Mouse (Mus musculus) heart, embryonic 13.5 days (tissue): Measurements from ENCODE around the gene Rpl4. TPM values are rescaled to one million over a fixed set of nuclear protein-coding genes. Genes with fewer than 3 reads are reported as not detected.

Source experiments
- ATAC-seq: fragments of 200-750 bp; cut with Nextera tagmentation; 2 replicates; pipeline ENCODE4 v1.8.0; 2017; ENCODE audit warnings: moderate TSS enrichment; ENCODE audit not compliant: insufficient number of reproducible peaks, low FRiP score, low TSS enrichment; ENCODE audit errors: extremely low read depth
- H3K27ac ChIP-seq: fragments of 300-500 bp; sonication (generic); replicated peaks from 2 replicates; pipeline ENCODE4 v1.5.1; 2015; ENCODE audit warnings: moderate library complexity, mild to moderate bottlenecking, inconsistent platforms
- H3K27me3 ChIP-seq: fragments of 300-500 bp; sonication (generic); replicated peaks from 2 replicates; pipeline ENCODE4 v1.6.1; 2015; ENCODE audit warnings: mild to moderate bottlenecking, inconsistent platforms
- H3K36me3 ChIP-seq: fragments of 300-500 bp; sonication (generic); 2 replicates; pipeline ENCODE4 v1.6.1; 2015; ENCODE audit warnings: mild to moderate bottlenecking, inconsistent platforms
- H3K4me1 ChIP-seq: fragments of 300-500 bp; sonication (generic); 2 replicates; pipeline ENCODE4 v1.6.1; 2015; ENCODE audit warnings: inconsistent platforms
- H3K4me2 ChIP-seq: fragments of 300-500 bp; sonication (generic); 2 replicates; pipeline ENCODE4 v1.6.1; 2015; ENCODE audit warnings: inconsistent platforms, mild to moderate bottlenecking, moderate library complexity
- H3K4me3 ChIP-seq: fragments of 300-500 bp; sonication (generic); 2 replicates; pipeline ENCODE4 v1.5.1; 2015; ENCODE audit warnings: moderate library complexity, mild to moderate bottlenecking, inconsistent platforms
- H3K9ac ChIP-seq: fragments of 300-500 bp; sonication (generic); 2 replicates; pipeline ENCODE4 v1.6.1; 2015; ENCODE audit warnings: inconsistent platforms, mild to moderate bottlenecking, moderate library complexity
- H3K9me3 ChIP-seq: fragments of 300-500 bp; sonication (generic); 2 replicates; pipeline ENCODE4 v1.6.1; 2016; ENCODE audit warnings: inconsistent platforms
- WGBS: fragments of 180-500 bp; shearing (Covaris S2); methylation state at CpG from one replicate; pipeline ENCODE4 v1.1.7; 2015; ENCODE audit warnings: mixed read lengths; 5-methylcytosine and 5-hydroxymethylcytosine counted together
- microRNA-seq: library from miRNA; unstranded; fragments of <30 nt; microRNA quantifications from one replicate; pipeline ENCODE4, GENCODE M21; 2016
- polyA plus RNA-seq: library from polyadenylated mRNA; unstranded; fragments of >200 nt; fragmentation: Nextera tagmentation; extraction: Ambion mirVana; gene quantifications from 2 replicates; pipeline ENCODE4 v1.2.1, GENCODE M21; 2015

Gene Rpl4
- polyA plus RNA-seq, 1 experiment from 2014 or later = 707 TPM

GRCm38 (mm10) chr9:64219772-64220420, 46.7 kb downstream of the Rpl4 start:
- ATAC-seq = no peak
- Histone ChIP-seq H3K4me2 (no peak overlapping the region), H3K9me3 (no peaks in the 10 kb centered on the region), H3K9ac (no peak overlapping the region), H3K27ac (no peak overlapping the region), H3K27me3 (no peaks in the 10 kb centered on the region), H3K4me1 (peaks cover 26% of the 10 kb centered on the region), H3K36me3 (no peaks in the 10 kb centered on the region), H3K4me3 (no peak overlapping the region)
- 87% methylated on average over 10 of the region's 10 CpGs for WGBS

GRCm38 (mm10) chr9:64220603-64221002, 47.4 kb downstream of the Rpl4 start:
- H3K27ac ChIP-seq = no peak overlapping the region
- no peak for ATAC-seq
- H3K36me3 ChIP-seq = no peaks in the 10 kb centered on the region
- WGBS = 62% methylated on average over 1 of the region's 1 CpGs
- H3K4me1 ChIP-seq = peaks cover 29% of the 10 kb centered on the region
- H3K4me2 ChIP-seq = no peak overlapping the region
- no peaks in the 10 kb centered on the region for H3K9me3 ChIP-seq
- H3K4me3 ChIP-seq = no peak overlapping the region
- no peak overlapping the region for H3K9ac ChIP-seq
- H3K27me3 ChIP-seq = no peaks in the 10 kb centered on the region

DNA sequence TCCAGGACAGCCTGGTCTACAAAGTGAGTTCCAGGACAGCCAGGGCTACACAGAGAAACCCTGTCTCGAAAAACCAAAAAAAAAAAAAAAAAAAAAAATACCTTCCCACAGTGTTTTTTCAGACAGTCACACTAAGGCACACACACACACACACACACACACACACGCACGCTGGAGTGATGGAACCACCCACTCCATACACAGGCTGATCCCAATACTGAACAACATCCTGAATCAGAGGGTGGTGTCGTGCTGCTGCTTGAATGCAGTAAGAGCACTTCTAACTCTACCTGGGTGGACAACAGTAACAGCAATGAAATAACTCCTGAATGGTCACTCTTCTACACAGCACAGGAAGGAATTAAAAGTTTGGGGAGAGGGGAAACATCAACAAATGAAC, 48.3 kb downstream of the Rpl4 start:
- Histone ChIP-seq H3K36me3 (no peaks in the 10 kb centered on the region), H3K4me2 (no peak overlapping the region), H3K27ac (no peak overlapping the region), H3K9me3 (no peaks in the 10 kb centered on the region), H3K4me3 (no peak overlapping the region), H3K27me3 (no peaks in the 10 kb centered on the region), H3K9ac (no peak overlapping the region), H3K4me1 (peaks cover 32% of the 10 kb centered on the region)
- WGBS = 88% methylated on average over 3 of the region's 4 CpGs
- no peak for ATAC-seq

DNA sequence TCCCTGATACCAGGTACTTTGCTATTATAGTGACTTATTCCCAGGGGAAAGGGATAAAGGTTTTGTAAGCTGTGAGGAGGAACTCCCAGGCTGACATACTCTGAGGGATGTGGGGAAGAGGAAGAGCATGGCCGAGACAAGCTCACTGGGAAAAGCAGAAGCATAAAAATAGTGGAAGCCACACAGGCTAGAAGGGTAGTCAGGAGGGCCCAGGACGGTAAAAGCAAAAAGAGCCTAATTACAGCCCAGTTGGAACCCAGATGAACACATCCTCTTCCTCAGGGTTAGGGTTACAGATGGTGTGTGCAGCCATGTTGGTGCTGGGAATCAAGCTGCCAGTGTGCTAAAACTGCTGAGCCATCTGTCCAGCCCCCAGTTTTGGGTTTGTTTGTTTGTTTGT, 48.9 kb downstream of the Rpl4 start:
- WGBS = 69% methylated on average over 2 of the region's 2 CpGs
- ATAC-seq = no peak

GRCm38 (mm10) chr9:64225805-64226204, 52.6 kb downstream of the Rpl4 start:
- H3K27me3 ChIP-seq = no peaks in the 10 kb centered on the region
- H3K27ac ChIP-seq = no peak overlapping the region
- H3K4me2 ChIP-seq = no peak overlapping the region
- peaks cover 42% of the 10 kb centered on the region for H3K4me1 ChIP-seq
- ATAC-seq = no peak
- no peaks in the 10 kb centered on the region for H3K36me3 ChIP-seq
- no peak overlapping the region for H3K9ac ChIP-seq
- no peaks in the 10 kb centered on the region for H3K9me3 ChIP-seq
- no peak overlapping the region for H3K4me3 ChIP-seq

More for the DNA sequence above, 48.9 kb downstream of the Rpl4 start:
- Histone ChIP-seq H3K36me3 (no peaks in the 10 kb centered on the region), H3K27ac (no peak overlapping the region), H3K27me3 (no peaks in the 10 kb centered on the region), H3K9me3 (no peaks in the 10 kb centered on the region), H3K4me1 (peaks cover 32% of the 10 kb centered on the region), H3K9ac (no peak overlapping the region), H3K4me2 (no peak overlapping the region), H3K4me3 (no peak overlapping the region)

GRCm38 (mm10) chr9:64227736-64228135, 54.6 kb downstream of the Rpl4 start:
- Histone ChIP-seq H3K36me3 (no peaks in the 10 kb centered on the region), H3K9me3 (no peaks in the 10 kb centered on the region), H3K27me3 (no peaks in the 10 kb centered on the region), H3K9ac (no peak overlapping the region), H3K4me1 (peaks cover 61% of the 10 kb centered on the region), H3K4me2 (peak overlapping the region; percentile 2; the same call in 1 of the 2 replicates), H3K4me3 (no peak overlapping the region), H3K27ac (no peak overlapping the region)
- no peak for ATAC-seq
- 51% methylated on average over 12 of the region's 12 CpGs for WGBS

Small RNA genes lying within 50 kb of the gene (microRNA-seq; reads per million reads assigned to microRNA genes)
- gene Gm24106 = not detected

Other genes starting within 250 kb of the Rpl4 start
- 18.5 and 19.3 TPM in 2 replicates for gene Smad6, start 151.3 kb upstream of the Rpl4 start, polyA plus RNA-seq
- not detected in 2 replicates for gene Lctl, start 56.2 kb upstream of the Rpl4 start, polyA plus RNA-seq
- gene Zwilch, start 271 bp upstream of the Rpl4 start, polyA plus RNA-seq = 19.9 and 21.7 TPM in 2 replicates
- 26.5 and 31.1 TPM in 2 replicates for gene Snapc5, start 5.9 kb downstream of the Rpl4 start, polyA plus RNA-seq
- gene Uchl4, start 61.8 kb downstream of the Rpl4 start, polyA plus RNA-seq = 1.6 and 1.7 TPM in 2 replicates
- 79.0 and 86.7 TPM in 2 replicates for gene Map2k1, start 80.3 kb downstream of the Rpl4 start, polyA plus RNA-seq
- 129 and 133 TPM in 2 replicates for gene Tipin, start 108.2 kb downstream of the Rpl4 start, polyA plus RNA-seq
- 16.2 and 18.1 TPM in 2 replicates for gene Dis3l, start 167.9 kb downstream of the Rpl4 start, polyA plus RNA-seq
- 0.38 and 1.1 TPM in 2 replicates for gene Megf11, start 212.3 kb downstream of the Rpl4 start, polyA plus RNA-seq